Mouse (Mus musculus) induced T-regulatory cell, adult 2 months (primary cell): ENCODE data around the gene Lhcgr.
"Not testable (repeated sequence)": the region's sequence is repeated elsewhere in the genome, so short reads cannot be mapped to it uniquely, and the experiment has no call there.

ENCODE experiments used
- DNase-seq: peaks from one replicate; pipeline ENCODE4 v3.0.0-alpha.2; 2012; ENCODE audit warnings: low read depth

Lhcgr gene

DNA sequence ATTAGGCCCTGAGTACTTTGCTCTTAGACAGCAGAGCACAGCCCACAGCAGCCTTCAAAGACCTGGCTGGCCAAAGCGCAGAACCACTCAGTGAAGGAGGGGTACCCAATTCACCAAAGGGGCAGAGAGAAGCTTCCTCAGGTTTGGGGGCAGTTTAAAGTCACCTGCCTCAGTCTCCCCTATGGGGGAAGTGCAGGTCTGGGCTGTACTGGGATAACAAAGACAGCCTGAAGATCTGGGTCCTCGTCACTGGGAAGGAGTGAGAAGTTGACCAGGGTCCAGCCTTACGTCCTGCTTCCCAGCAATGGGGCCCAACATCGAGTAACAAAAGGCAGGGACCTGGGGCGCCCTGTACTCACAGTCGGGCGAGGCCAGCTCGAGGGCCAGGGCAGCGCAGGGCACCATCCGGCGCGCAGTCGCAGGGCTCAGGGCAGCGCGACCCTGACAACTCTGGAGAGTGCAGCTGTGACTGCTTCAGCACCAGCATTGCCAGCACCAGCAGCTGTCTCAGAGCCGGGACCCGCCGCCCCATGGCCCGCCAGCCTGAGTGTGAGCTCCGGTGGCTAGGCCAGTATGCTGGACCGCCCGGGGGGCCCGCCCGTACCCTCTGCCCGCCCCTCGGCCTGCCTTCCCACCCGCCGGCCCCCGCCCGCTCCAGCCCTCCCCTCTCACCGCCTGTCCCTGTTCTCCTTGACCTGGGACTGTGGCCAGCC is at the start of gene Lhcgr:
Gene Lhcgr, minus strand, starts transcription at position 551 of the 713 bp plus-strand sequence.
- no peak for DNase-seq

DNA sequence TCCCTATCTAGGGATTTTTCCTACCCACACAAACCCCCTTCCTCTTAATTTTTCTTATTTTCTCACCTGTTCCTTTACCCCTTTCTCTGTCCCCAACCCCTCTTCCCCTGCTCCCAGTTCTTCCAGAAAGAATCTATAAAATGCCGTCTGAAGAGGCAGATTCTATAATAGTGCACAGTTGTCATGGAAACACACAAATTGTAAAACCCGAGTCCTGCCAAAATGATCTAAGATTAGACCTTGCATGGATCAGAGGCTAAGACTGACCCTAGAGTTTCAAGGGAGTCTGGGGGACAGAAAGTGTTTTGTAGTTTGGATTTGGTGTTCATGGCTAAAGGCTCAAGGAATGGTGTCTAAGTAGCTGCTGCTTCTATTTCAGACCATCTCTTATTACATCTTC is 25.8 kb upstream of the Lhcgr start:
- DNase-seq, result no peak

DNA sequence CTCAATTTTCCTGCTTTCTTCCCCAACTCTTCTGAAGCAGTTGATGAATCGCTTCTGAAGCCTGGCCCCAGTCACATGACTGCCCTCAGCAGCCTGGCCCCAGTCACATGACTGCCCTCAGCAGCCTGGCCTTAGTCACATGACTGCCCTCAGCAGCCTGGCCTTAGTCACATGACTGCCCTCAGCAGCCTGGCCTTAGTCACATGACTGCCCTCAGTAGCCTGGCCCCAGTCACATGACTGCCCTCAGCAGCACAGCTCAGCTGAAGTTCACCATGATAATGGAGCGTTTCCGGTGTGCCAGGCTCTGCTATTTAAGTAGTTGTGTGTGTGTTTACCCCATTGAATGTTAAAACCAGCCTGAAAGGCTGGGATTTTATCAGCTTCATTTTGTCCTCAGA is 21.2 kb upstream of the Lhcgr start:
- DNase-seq, result not testable (repeated sequence)

DNA sequence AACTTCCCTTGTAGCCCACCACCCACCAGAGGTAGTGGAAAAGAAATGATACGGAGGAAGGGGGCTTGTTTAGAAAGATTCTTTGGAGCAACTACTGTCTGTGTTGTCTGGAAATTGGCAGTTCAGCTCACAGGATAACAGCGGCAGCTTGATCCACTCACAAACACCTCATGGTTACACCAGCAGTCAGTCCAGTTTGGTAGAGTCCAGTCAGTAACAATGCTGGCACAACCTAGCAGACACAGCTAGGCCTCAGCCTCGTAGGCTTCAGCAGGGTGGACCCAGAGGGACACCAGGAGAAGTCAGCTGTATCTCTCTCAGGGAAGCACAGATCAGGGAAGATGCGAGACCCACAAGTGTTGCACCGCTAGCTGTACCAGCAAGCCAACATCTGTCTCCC is 19.0 kb upstream of the Lhcgr start:
- DNase-seq, result no peak

DNA sequence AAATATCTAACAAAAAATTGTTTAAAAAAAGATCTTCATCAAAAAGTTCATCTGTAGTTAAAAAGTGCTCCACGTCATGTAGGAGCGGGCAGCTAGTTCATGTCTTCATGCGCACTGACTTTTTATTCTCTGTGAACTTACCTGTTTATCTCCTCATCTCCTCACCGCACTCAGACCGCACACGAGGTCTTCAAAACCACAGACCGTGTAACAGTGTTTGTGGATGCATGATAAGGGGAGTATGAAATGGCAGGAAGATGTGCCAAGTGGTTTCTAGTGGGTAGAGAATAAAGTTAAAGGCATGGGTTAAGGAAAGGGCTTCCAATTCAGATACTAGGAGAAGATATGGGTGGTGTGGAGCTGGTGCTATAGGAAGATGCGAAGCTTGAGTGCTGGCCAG is 14.6 kb upstream of the Lhcgr start:
- no peak for DNase-seq

DNA sequence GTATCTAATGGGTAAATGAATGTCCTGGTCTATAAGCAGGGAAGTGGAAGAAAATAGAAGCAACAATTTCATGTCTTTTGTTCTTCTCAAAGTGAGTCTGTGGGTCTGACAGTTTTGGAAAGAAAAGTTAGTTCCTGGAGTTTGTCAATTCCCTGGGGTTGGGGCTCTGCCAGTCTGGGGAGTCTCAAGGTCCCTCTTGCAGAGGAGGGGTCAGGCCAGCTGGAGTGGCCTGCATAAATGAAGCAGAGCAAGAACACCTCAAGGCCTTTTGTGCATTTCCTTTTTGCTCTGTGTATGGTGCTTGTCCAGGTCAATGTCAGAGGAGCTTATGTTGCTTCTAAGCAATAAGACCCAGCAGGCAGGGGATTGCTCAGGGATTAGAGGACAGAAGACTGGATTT is 11.7 kb upstream of the Lhcgr start:
- DNase-seq, result no peak

DNA sequence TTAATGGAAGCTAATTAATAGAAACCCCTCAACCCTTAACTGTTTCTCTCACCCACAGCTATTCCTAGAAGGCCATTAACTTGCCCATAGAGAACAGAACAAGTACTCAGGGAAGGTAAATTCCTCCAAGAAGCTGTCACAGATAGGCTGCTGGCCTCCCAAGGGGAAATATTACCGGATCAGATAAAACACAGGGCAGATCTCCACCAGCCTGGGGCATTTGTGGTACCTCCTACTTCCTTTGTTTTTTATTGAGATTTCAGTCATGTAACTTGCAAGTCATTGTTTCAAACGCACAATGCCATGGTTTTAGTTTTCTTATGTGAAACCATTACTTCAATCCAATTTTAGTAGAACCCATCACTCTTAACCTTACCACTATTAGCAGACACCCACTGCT is 1.1 kb downstream of the Lhcgr start:
- no peak for DNase-seq

DNA sequence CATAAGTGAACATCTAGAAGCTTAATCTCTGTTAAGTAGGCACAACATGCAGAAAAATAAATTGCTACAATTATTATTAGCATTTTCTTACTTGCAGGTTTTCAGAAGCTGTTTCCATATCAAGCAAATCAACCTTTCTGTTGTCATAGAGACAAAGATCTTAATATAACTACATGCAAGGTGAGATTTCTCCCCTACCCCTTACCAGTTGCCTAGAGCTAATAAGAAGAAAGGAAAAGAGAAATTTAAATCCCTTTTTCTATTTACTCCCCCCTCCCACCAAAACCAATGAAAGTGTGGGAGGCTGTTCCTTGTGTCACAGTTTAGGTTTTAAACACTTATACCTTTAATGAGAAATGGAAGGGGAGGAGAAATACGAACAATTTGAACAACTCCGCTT is 3.4 kb downstream of the Lhcgr start:
- DNase-seq, result no peak

DNA sequence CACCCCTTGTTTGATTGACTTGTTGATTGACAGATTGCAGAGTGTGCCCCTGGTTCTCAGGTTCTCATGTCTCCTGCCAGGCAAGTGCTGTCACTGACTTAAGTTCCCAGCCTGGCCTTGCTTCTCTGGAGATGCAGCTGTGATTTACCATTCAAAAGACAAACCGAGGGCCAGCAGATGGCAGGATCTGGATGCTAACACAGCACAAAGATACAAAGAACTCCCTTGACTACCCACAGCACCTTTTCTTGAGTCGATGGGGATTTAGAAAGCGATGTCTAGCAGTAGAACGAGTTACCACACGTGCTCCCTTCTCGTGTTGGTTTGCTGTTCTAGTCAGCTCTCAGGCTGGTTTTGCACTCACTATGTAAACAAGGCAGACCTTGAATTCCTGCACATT is 4.9 kb downstream of the Lhcgr start:
- no peak for DNase-seq

DNA sequence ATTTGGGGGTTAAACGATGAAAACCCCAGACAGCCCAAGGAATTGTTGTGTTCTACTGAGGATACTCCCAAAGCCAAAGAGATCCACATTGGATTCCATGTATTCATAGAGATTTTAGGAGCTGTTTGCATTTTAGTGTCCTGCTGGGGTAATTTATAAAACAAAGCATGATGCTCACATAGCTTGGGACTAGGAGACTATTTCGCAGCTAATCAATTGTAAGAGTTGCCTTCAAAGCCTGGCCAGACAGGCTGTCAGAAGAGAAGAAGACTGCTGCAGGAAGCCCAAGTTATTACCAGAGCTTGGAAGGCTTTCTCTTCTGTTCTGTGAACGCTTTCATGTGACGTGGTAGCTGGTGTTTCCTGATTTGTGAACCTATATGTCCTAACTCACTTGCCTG is 5.4 kb downstream of the Lhcgr start:
- DNase-seq, result no peak

DNA sequence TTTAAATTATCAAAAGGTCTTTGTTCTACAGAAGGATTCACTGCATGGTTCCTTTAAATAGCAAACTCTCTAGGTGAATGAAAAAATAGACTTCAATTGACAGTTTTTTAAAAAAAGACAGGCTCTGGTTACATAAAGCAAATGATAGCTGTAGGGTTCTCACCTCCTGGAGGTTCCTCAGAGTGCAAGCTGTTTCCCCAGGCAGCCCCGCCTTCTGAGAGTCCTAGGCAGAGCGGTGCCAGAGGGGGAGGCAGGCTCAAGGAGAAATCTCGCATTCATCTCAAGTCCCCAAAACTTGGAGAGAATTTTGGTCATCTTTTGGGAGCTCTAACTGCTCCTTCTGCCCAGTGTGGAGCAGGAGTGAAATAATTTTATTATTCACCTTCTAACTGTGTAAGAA is 12.6 kb downstream of the Lhcgr start:
- no peak for DNase-seq

DNA sequence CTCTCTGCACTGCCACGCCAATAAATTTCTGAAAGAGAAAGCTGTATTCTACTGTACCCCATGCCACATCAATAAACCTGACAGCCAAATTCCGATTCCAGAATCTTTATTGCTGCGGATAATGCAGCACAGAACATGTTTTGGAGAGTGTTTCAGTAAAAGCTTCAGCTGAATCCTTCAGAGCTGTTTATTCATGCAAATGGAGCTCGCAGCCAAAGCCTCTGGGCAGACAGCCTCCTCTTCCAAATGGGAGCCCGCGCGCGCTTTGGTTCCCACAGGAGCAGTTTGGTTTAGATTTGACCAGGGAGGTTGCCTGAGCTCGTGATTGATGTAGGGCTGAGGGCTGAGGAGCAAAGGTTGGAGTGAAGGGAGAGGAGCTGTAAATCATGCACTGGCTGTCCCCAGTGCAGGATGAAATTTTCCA is 17.7 kb downstream of the Lhcgr start:
- no peak for DNase-seq

DNA sequence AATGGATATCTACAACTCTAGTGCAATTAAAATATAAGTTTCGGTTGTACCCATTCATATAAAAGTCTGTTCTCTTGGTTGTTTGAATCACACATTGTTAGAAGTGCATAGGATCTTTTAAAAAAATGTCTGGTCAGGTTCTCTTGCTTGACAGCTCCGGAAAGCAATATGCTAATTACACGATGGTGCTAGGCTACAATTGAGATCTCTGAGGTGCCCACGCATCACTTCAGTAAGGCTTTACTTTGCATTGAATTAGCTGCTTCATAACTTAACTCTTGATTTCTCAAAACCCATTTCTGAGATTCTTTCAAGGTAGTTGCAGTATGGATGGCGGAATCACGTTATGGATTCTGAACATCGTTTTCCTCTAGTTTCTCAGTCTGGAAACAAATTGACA is 21.7 kb downstream of the Lhcgr start:
- DNase-seq, result no peak

DNA sequence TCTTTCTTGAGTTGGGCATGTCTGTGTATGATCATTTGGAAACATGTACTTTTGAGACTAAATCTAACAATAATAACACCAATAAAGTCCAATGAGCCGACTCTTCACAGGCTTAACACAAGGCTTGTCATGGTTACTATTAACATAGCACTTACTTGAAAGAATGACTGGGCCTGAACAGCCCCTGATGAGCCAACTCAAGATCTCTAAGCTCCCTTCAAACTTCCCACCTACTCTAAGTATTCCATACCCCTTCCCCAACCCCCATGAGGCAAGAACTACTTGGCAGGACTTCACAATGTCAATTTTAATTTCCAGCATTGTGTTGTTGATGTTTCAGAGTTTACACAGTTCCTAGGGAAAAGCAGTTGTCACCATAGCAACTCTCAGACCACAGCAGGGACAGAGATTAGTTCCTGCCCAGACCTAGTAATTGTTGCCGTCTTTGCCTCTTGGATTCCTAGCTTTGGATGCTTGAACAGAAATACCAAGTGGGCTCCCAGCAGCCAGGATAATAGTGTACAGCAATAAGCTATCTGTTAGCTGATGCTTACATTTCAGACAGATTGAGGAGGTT is 22.4 kb downstream of the Lhcgr start:
- DNase-seq, result no peak

DNA sequence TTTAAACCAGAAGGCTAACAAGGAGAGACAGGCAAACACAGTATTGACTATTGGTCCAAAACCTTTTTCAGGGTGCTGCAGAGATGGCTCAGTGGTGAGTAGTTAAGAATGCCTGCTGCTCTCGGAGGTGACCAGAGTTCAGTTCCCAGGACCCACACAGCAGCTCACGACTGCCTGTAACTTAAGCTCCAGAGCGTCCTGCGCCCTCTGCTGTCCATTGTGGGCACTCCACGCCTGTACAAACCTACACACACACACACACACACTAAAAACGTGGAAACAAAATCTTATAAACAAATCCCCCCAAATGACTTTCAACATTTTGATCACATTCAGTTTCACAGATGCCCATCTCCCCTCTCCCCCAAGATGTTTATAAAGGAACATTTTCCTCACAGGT is 24.9 kb downstream of the Lhcgr start:
- DNase-seq, result peak; percentile 16

DNA sequence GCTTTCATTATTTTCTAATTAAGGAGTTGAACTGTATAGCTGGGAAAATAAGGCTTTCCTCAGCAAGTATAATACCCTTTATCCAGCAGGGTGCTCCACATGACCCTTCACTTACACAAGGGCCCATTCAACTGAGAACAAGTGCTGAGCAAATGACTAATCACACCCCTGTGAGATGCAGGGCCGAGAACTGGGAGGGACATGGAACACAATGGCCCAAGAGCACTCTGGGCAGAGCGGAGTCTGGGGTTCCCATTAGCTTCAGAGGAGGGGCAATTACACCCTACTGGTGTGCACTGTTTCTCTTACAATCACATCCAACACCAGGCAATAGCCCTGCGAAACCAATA is 27.7 kb downstream of the Lhcgr start:
- no peak for DNase-seq

DNA sequence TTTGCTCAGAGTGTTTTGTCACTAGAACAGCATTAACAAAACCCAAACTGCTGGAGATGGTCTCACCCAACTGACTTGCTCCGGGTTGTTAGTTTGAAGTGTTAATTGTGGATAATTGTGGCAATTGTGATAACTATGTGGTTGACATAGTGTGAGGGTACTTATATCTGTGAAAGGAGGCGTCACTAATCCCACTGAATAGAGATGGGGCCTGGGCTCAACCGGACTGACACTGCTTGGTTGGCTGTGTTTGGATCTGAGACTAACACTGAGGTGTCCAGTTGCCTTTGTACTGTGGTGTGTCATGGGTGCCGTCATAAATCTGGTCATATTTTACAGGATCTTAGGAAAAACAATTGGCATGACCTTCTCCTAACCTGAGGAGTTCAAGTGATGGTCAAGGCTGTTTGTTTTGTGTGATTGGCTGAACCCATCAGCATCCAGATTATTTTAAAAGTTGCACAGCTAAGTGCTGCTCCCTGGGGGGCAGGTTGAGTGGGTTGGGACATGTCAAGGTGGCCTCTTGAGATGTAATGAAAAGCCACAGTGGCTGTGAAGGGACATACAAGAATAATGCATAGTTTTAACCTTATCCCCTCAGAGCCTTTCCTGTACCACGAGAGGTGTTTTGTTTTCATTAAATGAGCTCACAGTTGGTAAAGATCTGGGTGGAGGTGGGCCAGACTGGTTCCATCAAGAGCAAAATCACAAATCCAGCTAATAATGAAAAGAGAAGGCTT is 28.2 kb downstream of the Lhcgr start:
- DNase-seq, result no peak

DNA sequence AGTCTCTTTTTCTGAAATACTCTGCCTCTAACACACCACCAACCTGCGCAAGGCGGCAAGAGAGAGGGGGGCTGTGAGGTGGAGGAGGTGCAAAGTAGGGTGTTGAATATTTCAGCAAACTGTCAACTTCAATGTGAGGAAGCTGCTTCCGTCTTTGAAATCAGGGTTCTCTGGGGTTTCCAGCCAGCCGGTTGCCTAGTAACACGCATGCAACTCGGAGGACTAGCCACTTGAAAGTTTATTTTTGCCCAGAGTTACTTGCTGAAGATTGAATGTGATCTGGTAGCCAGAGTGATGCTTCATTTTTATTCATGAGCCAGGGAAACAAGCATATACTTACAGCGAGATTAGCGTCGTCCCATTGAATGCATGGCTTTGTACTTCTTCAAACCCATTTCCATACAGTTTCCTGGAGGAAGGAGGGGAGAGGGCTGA is 33.8 kb downstream of the Lhcgr start:
- DNase-seq, result peak; percentile 45

DNA sequence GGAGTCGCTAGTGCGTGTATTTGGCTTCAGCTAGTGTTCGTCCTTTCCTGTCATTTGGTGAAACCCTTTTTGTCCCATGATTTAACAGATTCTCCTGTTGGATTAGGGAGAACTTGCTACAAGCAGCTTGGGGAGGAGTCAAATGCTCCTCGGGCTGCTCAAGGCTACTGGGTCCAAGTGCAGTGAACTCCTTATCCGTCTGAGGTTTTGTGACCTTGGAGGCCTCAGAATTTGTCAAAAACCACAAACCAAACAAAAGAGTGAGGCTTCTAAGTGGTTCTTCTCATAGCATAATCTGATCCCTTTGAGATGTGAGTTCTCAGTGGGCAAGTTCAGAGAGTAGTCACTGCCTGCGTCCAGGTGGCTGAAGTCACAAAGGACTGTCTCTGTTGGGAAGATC is 36.0 kb downstream of the Lhcgr start:
- peak; percentile 15 for DNase-seq

DNA sequence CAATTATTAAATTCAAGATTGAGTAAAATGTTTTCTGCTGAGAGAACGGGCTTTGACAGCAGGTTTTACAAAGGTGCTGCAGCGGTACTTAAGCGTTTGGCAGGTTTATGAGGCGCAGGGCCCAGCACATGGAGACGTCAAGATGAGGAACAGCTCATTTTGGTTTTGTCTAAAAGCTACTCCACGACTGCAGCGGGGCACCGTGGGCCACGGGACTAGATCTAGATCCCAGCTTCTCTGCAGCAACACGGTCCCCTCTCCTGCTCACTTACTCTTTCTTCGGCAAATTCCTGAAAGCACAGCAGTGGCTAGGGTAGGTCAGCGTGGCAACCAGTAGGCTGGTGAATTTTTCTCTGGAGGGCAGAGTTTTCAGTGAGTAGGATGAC is 38.3 kb downstream of the Lhcgr start:
- DNase-seq, result no peak

DNA sequence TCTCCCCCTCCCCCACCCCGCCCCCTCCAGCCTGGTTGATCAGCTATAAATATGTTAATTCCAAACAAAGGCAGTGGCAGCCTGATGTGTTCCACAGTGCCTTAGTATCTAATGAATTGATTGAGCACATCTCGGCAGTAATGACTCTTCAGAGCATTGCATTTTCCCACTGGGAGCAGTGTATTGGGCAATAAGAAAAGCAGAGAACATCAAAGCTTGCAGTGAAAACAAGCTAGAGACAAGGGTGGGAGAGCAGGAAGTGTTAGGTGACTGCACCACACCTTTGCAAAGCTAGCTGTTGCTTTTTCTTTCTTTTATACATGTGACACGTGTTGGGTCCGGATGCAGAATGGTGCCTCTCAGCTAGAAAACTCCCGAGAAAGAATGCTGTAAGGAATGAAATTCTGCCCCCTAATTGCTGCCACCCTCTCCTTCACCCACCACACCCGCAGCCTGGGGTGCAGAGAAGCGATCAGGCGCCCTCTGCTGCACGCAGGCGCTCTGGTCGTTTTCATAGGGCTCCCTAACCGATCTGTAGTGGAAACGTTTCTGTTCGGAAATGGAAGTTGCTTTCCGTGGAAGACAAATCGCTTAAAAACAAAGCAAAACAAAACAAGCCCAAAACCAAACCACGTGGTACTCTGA is 38.8 kb downstream of the Lhcgr start:
- peak; percentile 64 for DNase-seq

DNA sequence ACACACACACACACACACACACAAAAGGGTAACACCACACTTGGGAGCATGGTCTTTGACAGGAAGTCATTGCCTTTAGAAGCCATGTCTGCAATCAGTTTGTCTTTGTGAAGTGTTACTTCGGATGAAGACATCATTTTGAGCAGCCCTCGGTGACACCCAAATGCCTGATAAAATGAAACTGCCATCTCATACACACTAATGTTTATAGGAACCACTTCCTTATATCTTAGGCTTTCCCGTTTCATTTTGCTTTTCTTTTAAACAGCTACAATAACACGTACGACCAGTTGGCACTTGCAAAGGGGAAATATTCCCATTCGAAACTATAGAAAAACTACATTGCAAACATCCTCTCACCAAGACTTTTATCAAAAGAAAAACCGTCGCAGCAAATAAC is 42.1 kb downstream of the Lhcgr start:
- no peak for DNase-seq

DNA sequence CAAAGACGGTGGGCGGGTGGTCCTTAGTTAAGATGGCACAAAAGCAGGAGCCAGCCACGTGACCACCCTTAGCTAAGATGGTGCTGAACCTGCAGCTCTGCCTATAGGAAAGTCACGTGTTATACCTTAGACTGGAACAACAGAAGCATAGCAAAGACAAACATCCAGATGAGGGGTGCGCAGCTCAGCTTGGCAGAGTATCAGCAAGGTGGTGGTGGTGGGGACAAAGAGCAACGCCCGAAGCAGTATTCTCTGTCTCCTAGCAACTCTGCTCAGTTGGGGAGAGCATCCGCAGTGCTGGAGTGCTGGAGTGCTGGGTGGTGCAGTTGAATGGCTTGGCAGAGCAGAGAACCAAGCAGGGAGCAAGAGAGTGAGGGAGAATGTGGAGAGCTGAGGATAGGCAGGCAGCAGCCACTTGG is 85.5 kb downstream of the Lhcgr start:
- DNase-seq, result no peak
